Mouse (Mus musculus): ENCODE results near the gene Iqcf1. TPM values are rescaled to one million over a fixed set of nuclear protein-coding genes. Genes with fewer than 3 reads are reported as not detected.

Gene Iqcf1
- total and polyA plus RNA-seq, 2 experiments from 2014 or later, result not detected

DNA sequence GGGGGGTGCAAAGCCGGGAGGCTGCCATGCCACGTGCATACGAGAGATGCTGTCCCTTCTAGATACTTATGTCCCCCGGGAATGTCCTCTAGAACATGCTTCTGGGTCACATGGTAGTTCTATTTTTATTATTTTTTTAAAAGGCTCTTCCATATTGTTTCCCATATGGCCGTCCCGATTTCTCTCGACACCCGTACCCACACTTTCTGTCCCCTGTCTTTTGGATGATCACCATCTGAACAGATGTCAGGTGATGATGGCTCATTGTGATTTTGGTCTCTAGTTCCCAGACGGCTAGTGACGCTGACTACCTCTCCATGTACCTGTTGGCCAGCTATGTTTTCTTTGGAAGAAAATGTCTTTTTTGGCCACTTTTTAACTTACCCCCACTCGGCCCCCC, 35.2 kb downstream of the Iqcf1 start:
- H3K36me3 ChIP-seq (ENCODE audit: insufficient read depth), result no peaks in the 10 kb centered on the region
- no peak overlapping the region for H3K4me3 ChIP-seq (ENCODE audit: low read depth, low read length)
- no peak for ATAC-seq
- DNase-seq, result no peak
- H3K27ac ChIP-seq (ENCODE audit: low read depth, low read length), result no peak overlapping the region
- no peak overlapping the region for H3K4me2 ChIP-seq (ENCODE audit: low read depth)
- H3K27me3 ChIP-seq (ENCODE audit: insufficient read depth, low read length), result no peaks in the 10 kb centered on the region
- WGBS, result 86% methylated on average over 11 of the region's 11 CpGs
- H3K9me3 ChIP-seq (ENCODE audit: low read length), result no peaks in the 10 kb centered on the region
- no peak for TF ChIP-seq CTCF (IDR thresholded peaks at IDR 0.05; ENCODE audit: low read depth)
- no peaks in the 10 kb centered on the region for H3K4me1 ChIP-seq (ENCODE audit: insufficient read depth)
- H3K9ac ChIP-seq, result no peak overlapping the region

Other genes starting within 250 kb of the Iqcf1 start
- gene Poc1a, start 218.9 kb upstream of the Iqcf1 start, total RNA-seq (2014; rRNA removed), result 5.8 and 7.6 TPM in 2 replicates
- gene Poc1a, start 218.9 kb upstream of the Iqcf1 start, polyA plus RNA-seq (2015; fragmentation: Nextera tagmentation; extraction: Ambion mirVana), result 12.0 and 14.3 TPM in 2 replicates
- gene Dusp7, start 131.3 kb upstream of the Iqcf1 start, total RNA-seq (2014; rRNA removed), result 43.5 and 44.5 TPM in 2 replicates
- gene Dusp7, start 131.3 kb upstream of the Iqcf1 start, polyA plus RNA-seq (2015; fragmentation: Nextera tagmentation; extraction: Ambion mirVana), result 16.5 and 16.7 TPM in 2 replicates
- 890 and 984 TPM in 2 replicates for gene Rpl29, start 70.5 kb upstream of the Iqcf1 start, total RNA-seq (2014; rRNA removed)
- 678 and 804 TPM in 2 replicates for gene Rpl29, start 70.5 kb upstream of the Iqcf1 start, polyA plus RNA-seq (2015; fragmentation: Nextera tagmentation; extraction: Ambion mirVana)
- gene Acy1, start 61.6 kb upstream of the Iqcf1 start, total RNA-seq (2014; rRNA removed), result 12.9 and 18.1 TPM in 2 replicates
- 20.5 and 21.0 TPM in 2 replicates for gene Acy1, start 61.6 kb upstream of the Iqcf1 start, polyA plus RNA-seq (2015; fragmentation: Nextera tagmentation; extraction: Ambion mirVana)
- 10.5 and 13.8 TPM in 2 replicates for gene Abhd14b, start 52.5 kb upstream of the Iqcf1 start, total RNA-seq (2014; rRNA removed)
- 7.6 and 8.8 TPM in 2 replicates for gene Abhd14b, start 52.5 kb upstream of the Iqcf1 start, polyA plus RNA-seq (2015; fragmentation: Nextera tagmentation; extraction: Ambion mirVana)
- gene Abhd14a, start 52.3 kb upstream of the Iqcf1 start, total RNA-seq (2014; rRNA removed), result 54.4 and 63.2 TPM in 2 replicates
- 84.1 and 87.1 TPM in 2 replicates for gene Abhd14a, start 52.3 kb upstream of the Iqcf1 start, polyA plus RNA-seq (2015; fragmentation: Nextera tagmentation; extraction: Ambion mirVana)
- gene Pcbp4, start 46.7 kb upstream of the Iqcf1 start, total RNA-seq (2014; rRNA removed), result 454 and 602 TPM in 2 replicates
- 251 and 273 TPM in 2 replicates for gene Pcbp4, start 46.7 kb upstream of the Iqcf1 start, polyA plus RNA-seq (2015; fragmentation: Nextera tagmentation; extraction: Ambion mirVana)
- 1.5 and 1.8 TPM in 2 replicates for gene Gpr62, start 34.0 kb upstream of the Iqcf1 start, total RNA-seq (2014; rRNA removed)
- 2.3 and 3.0 TPM in 2 replicates for gene Gpr62, start 34.0 kb upstream of the Iqcf1 start, polyA plus RNA-seq (2015; fragmentation: Nextera tagmentation; extraction: Ambion mirVana)
- gene Rrp9, start 24.0 kb upstream of the Iqcf1 start, total RNA-seq (2014; rRNA removed), result 45.6 and 52.9 TPM in 2 replicates
- gene Rrp9, start 24.0 kb upstream of the Iqcf1 start, polyA plus RNA-seq (2015; fragmentation: Nextera tagmentation; extraction: Ambion mirVana), result 46.5 and 47.3 TPM in 2 replicates
- gene Parp3, start 23.0 kb upstream of the Iqcf1 start, total RNA-seq (2014; rRNA removed), result 2.2 and 6.2 TPM in 2 replicates
- 1.4 and 1.7 TPM in 2 replicates for gene Parp3, start 23.0 kb upstream of the Iqcf1 start, polyA plus RNA-seq (2015; fragmentation: Nextera tagmentation; extraction: Ambion mirVana)
- not detected in 2 replicates for gene Iqcf5, start 14.6 kb downstream of the Iqcf1 start, total RNA-seq (2014; rRNA removed)
- 0.41 TPM in 1 of 2 replicates, not detected in the other for gene Iqcf5, start 14.6 kb downstream of the Iqcf1 start, polyA plus RNA-seq (2015; fragmentation: Nextera tagmentation; extraction: Ambion mirVana)
- gene Iqcf3, start 61.7 kb downstream of the Iqcf1 start, total RNA-seq (2014; rRNA removed), result not detected in 2 replicates
- gene Iqcf3, start 61.7 kb downstream of the Iqcf1 start, polyA plus RNA-seq (2015; fragmentation: Nextera tagmentation; extraction: Ambion mirVana), result not detected in 2 replicates
- not detected in 2 replicates for gene Iqcf4, start 71.0 kb downstream of the Iqcf1 start, total RNA-seq (2014; rRNA removed)
- gene Iqcf4, start 71.0 kb downstream of the Iqcf1 start, polyA plus RNA-seq (2015; fragmentation: Nextera tagmentation; extraction: Ambion mirVana), result not detected in 2 replicates
- gene Iqcf6, start 126.6 kb downstream of the Iqcf1 start, total RNA-seq (2014; rRNA removed), result not detected in 2 replicates
- not detected in 2 replicates for gene Iqcf6, start 126.6 kb downstream of the Iqcf1 start, polyA plus RNA-seq (2015; fragmentation: Nextera tagmentation; extraction: Ambion mirVana)
- 13.6 and 14.6 TPM in 2 replicates for gene Grm2, start 156.1 kb downstream of the Iqcf1 start, total RNA-seq (2014; rRNA removed)
- 19.8 and 20.7 TPM in 2 replicates for gene Grm2, start 156.1 kb downstream of the Iqcf1 start, polyA plus RNA-seq (2015; fragmentation: Nextera tagmentation; extraction: Ambion mirVana)
- gene Tex264, start 186.0 kb downstream of the Iqcf1 start, total RNA-seq (2014; rRNA removed), result 61.2 and 68.6 TPM in 2 replicates
- gene Tex264, start 186.0 kb downstream of the Iqcf1 start, polyA plus RNA-seq (2015; fragmentation: Nextera tagmentation; extraction: Ambion mirVana), result 98.3 and 105 TPM in 2 replicates